19 mouse cellular contexts compared by ENCODE assay signal in genomic region chrX:164436709-164437108, GRCm38 (mm10). TPM values are rescaled to one million over a fixed set of nuclear protein-coding genes. Genes with fewer than 3 reads are reported as not detected.
A peak's percentile ranks its signal among the peaks of the same experiment; 100 is the strongest.
DNase-seq lines count a peak whose midpoint lies in the region; TF ChIP-seq lines count a peak whose summit lies in the region.
"Had no signal": no experiment of that assay in that cellular context is flagged by ENCODE, and none has a peak within 500 bp of the region (broad histone marks: within the 10 kb centered on the region; RNA-seq: fewer than 3 reads in every experiment).

TSS of gene Asb11 (plus strand) at chrX:164436994.

- intact Hi-C loops in heart, postnatal 25 days (cut with DNase I): no loop called here

- peak within 1 kb of the TSS; percentile 57; the same call in 1 of the 2 replicates for H3K27ac ChIP-seq in layer of hippocampus, adult 2 months
- H3K27ac ChIP-seq: embryonic facial prominence, embryonic 12.5 days; forebrain, embryonic 10.5 days; limb, embryonic 12.5 days; liver, embryonic 15.5 days; neural tube, embryonic 12.5 days had no signal

- H3K4me3 ChIP-seq in layer of hippocampus, adult 2 months: no peak within 1 kb of the TSS
- H3K4me3 ChIP-seq: embryonic facial prominence, embryonic 12.5 days; forebrain, embryonic 10.5 days; limb, embryonic 12.5 days; liver, embryonic 15.5 days; neural tube, embryonic 12.5 days had no signal

- TF ChIP-seq CTCF in layer of hippocampus, adult 2 months (conservative IDR thresholded peaks at IDR 0.05): no peak

- no peak for DNase-seq in layer of hippocampus, adult 2 months (ENCODE audit: low spot score in 2 of 2)
- no peak for DNase-seq in layer of hippocampus, postnatal 14 days (ENCODE audit: low spot score in 2 of 2)
- no peak for DNase-seq in gonadal fat pad, adult 2 months (ENCODE audit: low read depth)
- DNase-seq in heart, postnatal 25 days (ENCODE audit: low spot score): no peak
- DNase-seq in skeletal muscle tissue, adult 2 months (ENCODE audit: low read depth, low spot score): peak; percentile 75
- no peak for DNase-seq in ovary, adult 18-20 months (ENCODE audit: low spot score)
- DNase-seq in frontal cortex, postnatal 14 days (ENCODE audit: low spot score in 2 of 2): no peak
- DNase-seq: adrenal gland, postnatal 36 days; cerebellum, postnatal 36 days; kidney, postnatal 10 days; midbrain, embryonic 14.5 days; spleen, adult 18-20 months had no signal

RNA-seq across cellular contexts. Expression of gene Asb11, which starts in this region (rescaled TPM):
- 1 to 10 TPM; 1.0 to 2.8 TPM for total RNA-seq in layer of hippocampus, adult 2 months (2021)
- 1 to 10 TPM in 1 of 2 experiments, under 1 TPM in 1; 0.58 to 1.6 TPM for total RNA-seq in layer of hippocampus, postnatal 14 days (2021)
- polyA plus RNA-seq in gonadal fat pad, adult 2 months (2012; rRNA removed): 51.0 and 59.2 TPM in 2 replicates
- 100 to 1,000 TPM in 1 of 2 experiments, 10 to 100 TPM in 1; 97.6 to 139 TPM for total RNA-seq in heart, postnatal 25 days (2021)
- total RNA-seq: adrenal gland, postnatal 36 days had no signal
- polyA plus RNA-seq: activated CD4-positive, CD25-positive, alpha-beta regulatory T cell, adult 4 months; CD4-positive, CD25-positive, alpha-beta regulatory T cell, adult 4 months; embryonic facial prominence, embryonic 12.5 days; forebrain, embryonic 10.5 days; limb, embryonic 12.5 days; midbrain, embryonic 14.5 days; neural tube, embryonic 12.5 days had no signal

Comparison
In these comparisons a context has a peak if more than half of its experiments do, and no peak if none do; other contexts are left out.
1. RNA of gene Asb11 (total RNA-seq): 97.6 to 139 TPM in heart, postnatal 25 days; 1.0 to 2.8 TPM in layer of hippocampus, adult 2 months and 0.58 to 1.6 TPM in layer of hippocampus, postnatal 14 days; every median in the first group is over 10 times any median in the second.